Mouse (Mus musculus) thymus, postnatal 4 days (tissue): ENCODE data around the gene Duoxa1.

Experiments used
- DNase-seq: peaks from one replicate; pipeline ENCODE4 v3.0.0; 2021

Duoxa1 gene

GRCm38 (mm10) chr2:122327986-122328385, 14.5 kb upstream of the Duoxa1 start:
- no peak for DNase-seq

- DNase-seq, result no peak
Measured at GRCm38 (mm10) chr2:122325361-122325760, 11.8 kb upstream of the Duoxa1 start.

GRCm38 (mm10) chr2:122324586-122324985, 11.1 kb upstream of the Duoxa1 start:
- no peak for DNase-seq

GRCm38 (mm10) chr2:122323960-122324359, 10.4 kb upstream of the Duoxa1 start:
- DNase-seq, result no peak

GRCm38 (mm10) chr2:122317384-122317783, 3.9 kb upstream of the Duoxa1 start:
- DNase-seq, result no peak

- no peak for DNase-seq
Measured at GRCm38 (mm10) chr2:122315372-122315771, 1.8 kb upstream of the Duoxa1 start, which contains the start of gene Duox1. TSS of gene Duox1 (plus strand) at chr2:122315672.

GRCm38 (mm10) chr2:122312722-122313417, 660 bp downstream of the Duoxa1 start:
- DNase-seq, result peak; percentile 91

- DNase-seq, result no peak
Measured at GRCm38 (mm10) chr2:122311561-122311960, 2.0 kb downstream of the Duoxa1 start.

- DNase-seq, result no peak
Measured at GRCm38 (mm10) chr2:122309647-122310046, 3.9 kb downstream of the Duoxa1 start.

- DNase-seq, result no peak
Measured at GRCm38 (mm10) chr2:122306184-122306583, 7.3 kb downstream of the Duoxa1 start.

- no peak for DNase-seq
Measured at GRCm38 (mm10) chr2:122305097-122305892, 8.2 kb downstream of the Duoxa1 start.

GRCm38 (mm10) chr2:122304544-122304943, 9.0 kb downstream of the Duoxa1 start:
- no peak for DNase-seq

- DNase-seq, result peak; percentile 84
Measured at GRCm38 (mm10) chr2:122302574-122303241, 10.8 kb downstream of the Duoxa1 start.

- no peak for DNase-seq
Measured at GRCm38 (mm10) chr2:122301921-122302573, 11.5 kb downstream of the Duoxa1 start.

- peak; percentile 75 for DNase-seq
Measured at GRCm38 (mm10) chr2:122301081-122301920, 12.2 kb downstream of the Duoxa1 start.

GRCm38 (mm10) chr2:122300656-122301020, 12.9 kb downstream of the Duoxa1 start:
- no peak for DNase-seq

- no peak for DNase-seq
Measured at GRCm38 (mm10) chr2:122299911-122300655, 13.4 kb downstream of the Duoxa1 start.

GRCm38 (mm10) chr2:122298596-122299490, 14.7 kb downstream of the Duoxa1 start, which contains the start of gene Duoxa2:
TSS of gene Duoxa2 (plus strand) at chr2:122298900.
- DNase-seq, result peak; percentile 55

GRCm38 (mm10) chr2:122298096-122298499, 15.4 kb downstream of the Duoxa1 start, which contains the start of gene Duox2:
TSS of gene Duox2 (minus strand) at chr2:122298449.
- no peak for DNase-seq
